7 mouse cellular contexts compared by ENCODE assay signal in the genomic region with DNA sequence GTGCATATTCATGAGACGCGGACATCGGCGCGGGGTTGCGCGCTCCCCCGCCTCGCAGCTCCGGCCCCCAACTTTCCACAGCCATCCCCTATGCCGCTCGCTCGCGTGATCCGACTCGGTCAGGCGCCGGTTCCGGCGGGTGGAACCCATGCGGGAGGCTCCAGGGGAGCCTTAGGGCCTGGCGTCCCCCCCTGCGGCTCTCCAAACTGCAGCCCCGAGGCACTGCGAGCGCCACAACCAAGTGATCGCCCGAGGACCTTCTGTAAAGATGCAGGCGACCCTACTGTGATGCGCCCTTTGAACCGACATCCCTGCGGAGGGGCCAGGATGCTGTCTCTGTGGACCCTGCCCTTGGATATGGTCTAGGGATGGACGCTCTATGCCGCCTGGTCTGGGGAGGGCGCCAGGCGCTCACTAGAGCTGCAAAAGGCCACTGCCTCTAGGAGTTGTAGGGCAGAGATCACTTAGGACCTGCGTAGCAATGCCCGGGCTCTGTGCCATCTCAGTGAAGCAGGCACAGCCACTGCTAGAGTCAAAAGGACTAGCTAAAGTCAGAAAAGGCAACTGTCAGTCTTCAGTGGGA. TPM values are rescaled to one million over a fixed set of nuclear protein-coding genes. Genes with fewer than 3 reads are reported as not detected.
A peak's percentile ranks its signal among the peaks of the same experiment; 100 is the strongest.
DNase-seq lines count a peak whose midpoint lies in the region; ATAC-seq and TF ChIP-seq lines count a peak whose summit lies in the region.

No protein-coding gene starts in this region.

- peak; percentile 74 for ATAC-seq in Patski
- 0 out of 2 replicates have a peak, but pooled peaks have one; percentile 30 for ATAC-seq in embryonic facial prominence, embryonic 15.5 days (ENCODE audit: insufficient number of reproducible peaks, low FRiP score, low TSS enrichment, low read depth)
- ATAC-seq in hindbrain, postnatal 0 days = peak; percentile 83
- ATAC-seq in liver, embryonic 12.5 days = no peak

- POLR2A ChIA-PET in Patski (lab: Charles Lee) = no interaction called here

- in situ Hi-C loops in Patski (cut with MboI; ENCODE audit: low pct_unique_long_range_greater_than_20kb) = loop anchor here (5.0 to 10.0 kb wide), 2 partner anchors 381 to 509 kb away; no protein-coding TSS in a partner anchor

- peak overlapping the region; percentile 98 for H3K4me2 ChIP-seq in embryonic facial prominence, embryonic 15.5 days (replicated peaks)
- peak overlapping the region; percentile 92 for H3K4me2 ChIP-seq in hindbrain, postnatal 0 days (ENCODE audit: low read depth, low read length)
- H3K4me2 ChIP-seq in liver, embryonic 12.5 days = peak overlapping the region; percentile 69

- H3K4me1 ChIP-seq in embryonic facial prominence, embryonic 15.5 days = peaks cover 18% of the 10 kb centered on the region
- no peaks in the 10 kb centered on the region; the same call in 1 of the 2 replicates for H3K4me1 ChIP-seq in hindbrain, postnatal 0 days (ENCODE audit: insufficient read depth, low read length)
- H3K4me1 ChIP-seq in liver, embryonic 12.5 days = peaks cover 8% of the 10 kb centered on the region; the same call in 1 of the 2 replicates

- peak overlapping the region; percentile 26; the same call in 1 of the 2 replicates for H3K9ac ChIP-seq in embryonic facial prominence, embryonic 15.5 days
- H3K9ac ChIP-seq in hindbrain, postnatal 0 days (replicated peaks; ENCODE audit: low read length) = peak overlapping the region; percentile 53
- H3K9ac ChIP-seq in liver, embryonic 12.5 days = no peak overlapping the region

- H3K4me3 ChIP-seq in embryonic facial prominence, embryonic 15.5 days (replicated peaks) = peak overlapping the region; percentile 63
- peak overlapping the region; percentile 64 for H3K4me3 ChIP-seq in hindbrain, postnatal 0 days (ENCODE audit: low read length)
- H3K4me3 ChIP-seq in liver, embryonic 12.5 days = peak overlapping the region; percentile 51

- H3K27ac ChIP-seq in embryonic facial prominence, embryonic 15.5 days (replicated peaks) = no peak overlapping the region
- H3K27ac ChIP-seq in hindbrain, postnatal 0 days = peak overlapping the region; percentile 58; the same call in 1 of the 2 replicates
- H3K27ac ChIP-seq in liver, embryonic 12.5 days = no peak overlapping the region

- WGBS in embryonic facial prominence, embryonic 15.5 days = under 1% methylated on average over 38 of the region's 38 CpGs
- under 1% methylated on average over 38 of the region's 38 CpGs for WGBS in hindbrain, postnatal 0 days
- 3% methylated on average over 38 of the region's 38 CpGs for WGBS in liver, embryonic 12.5 days (ENCODE audit: insufficient replicate concordance)

- no peaks in the 10 kb centered on the region for H3K9me3 ChIP-seq in embryonic facial prominence, embryonic 15.5 days (replicated peaks)
- no peaks in the 10 kb centered on the region for H3K9me3 ChIP-seq in hindbrain, postnatal 0 days (ENCODE audit: low read length)
- no peaks in the 10 kb centered on the region for H3K9me3 ChIP-seq in liver, embryonic 12.5 days (replicated peaks)

- H3K27me3 ChIP-seq in Patski = peaks cover 26% of the 10 kb centered on the region
- peaks cover 44% of the 10 kb centered on the region for H3K27me3 ChIP-seq in embryonic facial prominence, embryonic 15.5 days
- peaks cover 3% of the 10 kb centered on the region for H3K27me3 ChIP-seq in hindbrain, postnatal 0 days (ENCODE audit: insufficient read depth, low read length)
- peaks cover 49% of the 10 kb centered on the region for H3K27me3 ChIP-seq in liver, embryonic 12.5 days (replicated peaks)

- CTCF ChIA-PET in Patski (lab: Charles Lee) = interaction anchor here (1.4 kb wide), 1 partner anchor 505 kb away, joined by 3 read pairs; no protein-coding TSS in a partner anchor

- H3K36me3 ChIP-seq in embryonic facial prominence, embryonic 15.5 days = no peaks in the 10 kb centered on the region
- H3K36me3 ChIP-seq in hindbrain, postnatal 0 days (ENCODE audit: insufficient read depth, low read length) = no peaks in the 10 kb centered on the region
- H3K36me3 ChIP-seq in liver, embryonic 12.5 days = no peaks in the 10 kb centered on the region

- DNase-seq in Patski (ENCODE audit: low read depth, low spot score) = no peak
- DNase-seq in adrenal gland, postnatal 14 days = peak; percentile 64
- peak; percentile 69 for DNase-seq in hindbrain, postnatal 0 days (ENCODE audit: low spot score)
- peak; percentile 35 for DNase-seq in right cerebral cortex, postnatal 4 days
- DNase-seq in T-cell, adult 2 months (ENCODE audit: low spot score) = no peak

- TF ChIP-seq CTCF in Patski (IDR thresholded peaks at IDR 0.05) = peak; percentile 76
- peak; percentile 60 for TF ChIP-seq CTCF in hindbrain, postnatal 0 days (IDR thresholded peaks at IDR 0.05; ENCODE audit: low read depth)

RNA-seq across cellular contexts. Expression of gene Clstn2, which starts 0.4 kb away (rescaled TPM):
- 7.4 TPM for polyA plus RNA-seq in Patski (2021)
- 4.6 and 4.8 TPM in 2 replicates for total RNA-seq in adrenal gland, postnatal 14 days (2021)
- 2.6 and 3.3 TPM in 2 replicates for polyA plus RNA-seq in embryonic facial prominence, embryonic 15.5 days (2015; fragmentation: Nextera tagmentation; extraction: Ambion mirVana)
- 51.6 and 64.8 TPM in 2 replicates for total RNA-seq in hindbrain, postnatal 0 days (2014; rRNA removed)
- polyA plus RNA-seq in hindbrain, postnatal 0 days (2015; fragmentation: Nextera tagmentation; extraction: Ambion mirVana) = 9.8 and 10.1 TPM in 2 replicates
- 0.54 and 0.55 TPM in 2 replicates for polyA plus RNA-seq in liver, embryonic 12.5 days (2016; fragmentation: Nextera tagmentation; extraction: Ambion mirVana)

Comparison
In these comparisons a context has a peak if more than half of its experiments do, and no peak if none do; other contexts are left out.
1. DNase-seq: peak in adrenal gland, postnatal 14 days (single experiment), hindbrain, postnatal 0 days (single experiment) and right cerebral cortex, postnatal 4 days (single experiment); none in Patski (single experiment) and T-cell, adult 2 months (single experiment).
2. Peak in every context shown above with its lines, with median percentiles within 50 percentile points of each other: H3K4me2 ChIP-seq and H3K4me3 ChIP-seq.